Mouse (Mus musculus) liver, embryonic 13.5 days (tissue): ENCODE results near the gene A430078G23Rik. TPM values are rescaled to one million over a fixed set of nuclear protein-coding genes. Genes with fewer than 3 reads are reported as not detected.

Experiments
- ATAC-seq: fragments of 200-750 bp; cut with Nextera tagmentation; 2 replicates; pipeline ENCODE4 v1.8.0; 2017; ENCODE audit warnings: low read depth, mild to moderate bottlenecking, moderate number of reproducible peaks, moderate library complexity
- DNase-seq: peaks from one replicate; pipeline ENCODE4 v3.0.0; 2022
- H3K27ac ChIP-seq: fragments of 300-500 bp; sonication (generic); 2 replicates; pipeline ENCODE4 v1.5.1; 2015; ENCODE audit warnings: moderate library complexity, mild to moderate bottlenecking, inconsistent platforms
- H3K27me3 ChIP-seq: fragments of 300-500 bp; sonication (generic); 2 replicates; pipeline ENCODE4 v1.6.1; 2015; ENCODE audit warnings: mild to moderate bottlenecking, inconsistent platforms
- H3K36me3 ChIP-seq: fragments of 300-500 bp; sonication (generic); 2 replicates; pipeline ENCODE4 v1.6.1; 2015; ENCODE audit warnings: mild to moderate bottlenecking, inconsistent platforms
- H3K4me1 ChIP-seq: fragments of 300-500 bp; sonication (generic); replicated peaks from 2 replicates; pipeline ENCODE4 v1.6.1; 2015; ENCODE audit warnings: inconsistent platforms
- H3K4me2 ChIP-seq: fragments of 300-500 bp; sonication (generic); 2 replicates; pipeline ENCODE4 v1.6.1; 2015; ENCODE audit warnings: inconsistent platforms, mild to moderate bottlenecking, moderate library complexity
- H3K4me3 ChIP-seq: fragments of 300-500 bp; sonication (generic); replicated peaks from 2 replicates; pipeline ENCODE4 v1.5.1; 2015; ENCODE audit warnings: mild to moderate bottlenecking, inconsistent platforms
- H3K9ac ChIP-seq: fragments of 300-500 bp; sonication (generic); 2 replicates; pipeline ENCODE4 v1.6.1; 2015; ENCODE audit warnings: mild to moderate bottlenecking, inconsistent platforms
- H3K9me3 ChIP-seq: fragments of 300-500 bp; sonication (generic); replicated peaks from 2 replicates; pipeline ENCODE4 v1.6.1; 2016; ENCODE audit warnings: inconsistent platforms
- WGBS: fragments of 180-500 bp; shearing (Covaris S2); methylation state at CpG from one replicate; pipeline ENCODE4 v1.1.7; 2015; ENCODE audit not compliant: insufficient replicate concordance; 5-methylcytosine and 5-hydroxymethylcytosine counted together
- polyA plus RNA-seq: library from polyadenylated mRNA; unstranded; fragments of >200 nt; fragmentation: Nextera tagmentation; extraction: Ambion mirVana; gene quantifications from 2 replicates; pipeline ENCODE4 v1.2.1, GENCODE M21; 2015

A430078G23Rik gene
- polyA plus RNA-seq, 1 experiment from 2014 or later = 0.62 TPM

GRCm38 (mm10) chr8:3350747-3351146, 2.5 kb upstream of the A430078G23Rik start:
- Histone ChIP-seq H3K27me3 (no peaks in the 10 kb centered on the region), H3K9me3 (no peaks in the 10 kb centered on the region), H3K36me3 (no peaks in the 10 kb centered on the region), H3K4me2 (no peak overlapping the region), H3K27ac (no peak overlapping the region), H3K4me1 (peaks cover 26% of the 10 kb centered on the region), H3K9ac (no peak overlapping the region), H3K4me3 (no peak overlapping the region)
- WGBS = 59% methylated on average over 6 of the region's 6 CpGs
- ATAC-seq (no peak), DNase-seq (no peak)

- peak overlapping the region; percentile 26; the same call in 1 of the 2 replicates for H3K4me2 ChIP-seq
Measured at GRCm38 (mm10) chr8:3352715-3353114, 500 bp upstream of the A430078G23Rik start.

GRCm38 (mm10) chr8:3353811-3354442, 712 bp downstream of the A430078G23Rik start:
- peak overlapping the region; percentile 26; the same call in 1 of the 2 replicates for H3K4me2 ChIP-seq
- H3K9ac ChIP-seq = no peak overlapping the region
- no peaks in the 10 kb centered on the region for H3K36me3 ChIP-seq
- H3K4me1 ChIP-seq = peaks cover 30% of the 10 kb centered on the region
- H3K4me3 ChIP-seq = peak overlapping the region; percentile 20
- no peak for DNase-seq
- H3K9me3 ChIP-seq = no peaks in the 10 kb centered on the region
- H3K27ac ChIP-seq = peak overlapping the region; percentile 29; the same call in 1 of the 2 replicates
- 34% methylated on average over 6 of the region's 6 CpGs for WGBS
- no peak for ATAC-seq
- H3K27me3 ChIP-seq = no peaks in the 10 kb centered on the region

More at GRCm38 (mm10) chr8:3352715-3353114, 500 bp upstream of the A430078G23Rik start:
- no peaks in the 10 kb centered on the region for H3K27me3 ChIP-seq
- ATAC-seq (no peak), DNase-seq (no peak)
- H3K27ac ChIP-seq = peak overlapping the region; percentile 6; the same call in 1 of the 2 replicates
- H3K36me3 ChIP-seq = no peaks in the 10 kb centered on the region
- no peaks in the 10 kb centered on the region for H3K9me3 ChIP-seq
- H3K9ac ChIP-seq = no peak overlapping the region
- 51% methylated on average over 6 of the region's 6 CpGs for WGBS
- no peak overlapping the region for H3K4me3 ChIP-seq
- peaks cover 30% of the 10 kb centered on the region for H3K4me1 ChIP-seq

- no peaks in the 10 kb centered on the region for H3K36me3 ChIP-seq
- H3K27ac ChIP-seq = peak overlapping the region; percentile 52; the same call in 1 of the 2 replicates
- H3K4me1 ChIP-seq = peaks cover 30% of the 10 kb centered on the region
- ATAC-seq = 0 out of 2 replicates have a peak, but pooled peaks have one; percentile 24
- peak overlapping the region; percentile 26; the same call in 1 of the 2 replicates for H3K4me2 ChIP-seq
- no peak for DNase-seq
- no peaks in the 10 kb centered on the region for H3K9me3 ChIP-seq
- no peaks in the 10 kb centered on the region for H3K27me3 ChIP-seq
- WGBS = 15% methylated on average over 5 of the region's 5 CpGs
- H3K4me3 ChIP-seq = peak overlapping the region; percentile 20
- H3K9ac ChIP-seq = peak overlapping the region; percentile 5; the same call in 1 of the 2 replicates
Measured at GRCm38 (mm10) chr8:3354443-3354812, 1.2 kb downstream of the A430078G23Rik start.

- H3K4me3 ChIP-seq = no peak overlapping the region
- H3K4me2 ChIP-seq = no peak overlapping the region
- no peaks in the 10 kb centered on the region for H3K9me3 ChIP-seq
- DNase-seq = no peak
- WGBS = 31% methylated on average over 6 of the region's 6 CpGs
- H3K27me3 ChIP-seq = no peaks in the 10 kb centered on the region
- ATAC-seq = no peak
- no peak overlapping the region for H3K27ac ChIP-seq
- no peaks in the 10 kb centered on the region for H3K36me3 ChIP-seq
- H3K9ac ChIP-seq = no peak overlapping the region
- H3K4me1 ChIP-seq = peaks cover 30% of the 10 kb centered on the region
Measured at GRCm38 (mm10) chr8:3355586-3355985, 2.4 kb downstream of the A430078G23Rik start.

- ATAC-seq = no peak
Measured at GRCm38 (mm10) chr8:3358060-3358459, 4.8 kb downstream of the A430078G23Rik start.

GRCm38 (mm10) chr8:3367086-3367485, 13.9 kb downstream of the A430078G23Rik start:
- ATAC-seq (no peak), DNase-seq (no peak)
- Histone ChIP-seq H3K36me3 (no peaks in the 10 kb centered on the region), H3K9me3 (no peaks in the 10 kb centered on the region), H3K9ac (no peak overlapping the region), H3K27ac (no peak overlapping the region), H3K4me1 (no peaks in the 10 kb centered on the region), H3K4me3 (no peak overlapping the region), H3K4me2 (no peak overlapping the region), H3K27me3 (no peaks in the 10 kb centered on the region)
- WGBS = 76% methylated on average over 5 of the region's 5 CpGs

More at GRCm38 (mm10) chr8:3358060-3358459, 4.8 kb downstream of the A430078G23Rik start:
- Histone ChIP-seq H3K9ac (no peak overlapping the region), H3K4me3 (no peak overlapping the region), H3K4me2 (no peak overlapping the region), H3K36me3 (no peaks in the 10 kb centered on the region), H3K4me1 (peaks cover 23% of the 10 kb centered on the region), H3K27me3 (no peaks in the 10 kb centered on the region), H3K27ac (no peak overlapping the region), H3K9me3 (no peaks in the 10 kb centered on the region)
- 10% methylated on average over 4 of the region's 4 CpGs for WGBS
- DNase-seq = peak; percentile 52

GRCm38 (mm10) chr8:3368091-3368490, 14.9 kb downstream of the A430078G23Rik start:
- DNase-seq (no peak), ATAC-seq (no peak)
- Histone ChIP-seq H3K9ac (no peak overlapping the region), H3K27ac (no peak overlapping the region), H3K27me3 (no peaks in the 10 kb centered on the region), H3K9me3 (no peaks in the 10 kb centered on the region), H3K36me3 (no peaks in the 10 kb centered on the region), H3K4me2 (no peak overlapping the region), H3K4me1 (no peaks in the 10 kb centered on the region), H3K4me3 (no peak overlapping the region)
- 36% methylated on average over 1 of the region's 1 CpGs for WGBS

- no peak for DNase-seq
Measured at GRCm38 (mm10) chr8:3375748-3376147, 22.5 kb downstream of the A430078G23Rik start.

GRCm38 (mm10) chr8:3376641-3377274, 23.5 kb downstream of the A430078G23Rik start:
- H3K4me3 ChIP-seq = no peak overlapping the region
- no peaks in the 10 kb centered on the region for H3K4me1 ChIP-seq
- no peaks in the 10 kb centered on the region for H3K9me3 ChIP-seq
- no peaks in the 10 kb centered on the region for H3K27me3 ChIP-seq
- no peaks in the 10 kb centered on the region for H3K36me3 ChIP-seq
- no peak overlapping the region for H3K4me2 ChIP-seq
- H3K27ac ChIP-seq = no peak overlapping the region
- no peak overlapping the region for H3K9ac ChIP-seq
- 57% methylated on average over 11 of the region's 11 CpGs for WGBS
- ATAC-seq (no peak), DNase-seq (no peak)

More at GRCm38 (mm10) chr8:3375748-3376147, 22.5 kb downstream of the A430078G23Rik start:
- no peaks in the 10 kb centered on the region for H3K27me3 ChIP-seq
- ATAC-seq = no peak
- H3K9me3 ChIP-seq = no peaks in the 10 kb centered on the region
- no peaks in the 10 kb centered on the region for H3K36me3 ChIP-seq
- no peak overlapping the region for H3K4me2 ChIP-seq
- H3K27ac ChIP-seq = no peak overlapping the region
- H3K9ac ChIP-seq = no peak overlapping the region
- H3K4me3 ChIP-seq = no peak overlapping the region
- H3K4me1 ChIP-seq = no peaks in the 10 kb centered on the region

- Histone ChIP-seq H3K9me3 (no peaks in the 10 kb centered on the region), H3K27ac (no peak overlapping the region), H3K4me2 (no peak overlapping the region), H3K9ac (no peak overlapping the region), H3K36me3 (no peaks in the 10 kb centered on the region), H3K4me1 (peaks cover 14% of the 10 kb centered on the region), H3K27me3 (no peaks in the 10 kb centered on the region), H3K4me3 (no peak overlapping the region)
- ATAC-seq (0 out of 2 replicates have a peak, but pooled peaks have one; percentile 43), DNase-seq (peak; percentile 34)
- WGBS = 42% methylated on average over 6 of the region's 6 CpGs
Measured at GRCm38 (mm10) chr8:3387286-3387685, 34.1 kb downstream of the A430078G23Rik start.
